Mouse (Mus musculus) layer of hippocampus, adult 9-11 months (tissue): ENCODE results near the gene Shb.

Experiments used
- DNase-seq: peaks from one replicate; pipeline ENCODE4 v3.0.0; 2022

Gene Shb

GRCm38 (mm10) chr4:45503380-45503779 lies 28.9 kb downstream of the Shb start:
- DNase-seq, result no peak

GRCm38 (mm10) chr4:45502002-45502401 lies 30.3 kb downstream of the Shb start:
- DNase-seq, result no peak

GRCm38 (mm10) chr4:45500381-45500780 lies 31.9 kb downstream of the Shb start:
- no peak for DNase-seq

GRCm38 (mm10) chr4:45499556-45499955 lies 32.7 kb downstream of the Shb start:
- DNase-seq, result no peak

- no peak for DNase-seq
Observed at GRCm38 (mm10) chr4:45499081-45499480, 33.2 kb downstream of the Shb start.

GRCm38 (mm10) chr4:45498345-45498744 lies 33.9 kb downstream of the Shb start:
- DNase-seq, result no peak

- no peak for DNase-seq
Observed at GRCm38 (mm10) chr4:45497282-45497681, 35.0 kb downstream of the Shb start.

GRCm38 (mm10) chr4:45495531-45496201 lies 36.6 kb downstream of the Shb start:
- DNase-seq, result no peak

GRCm38 (mm10) chr4:45493786-45494400 lies 38.4 kb downstream of the Shb start:
- no peak for DNase-seq

GRCm38 (mm10) chr4:45493118-45493517 lies 39.2 kb downstream of the Shb start:
- DNase-seq, result peak; percentile 40

GRCm38 (mm10) chr4:45492681-45493081 lies 39.6 kb downstream of the Shb start:
- DNase-seq, result no peak

- no peak for DNase-seq
Observed at GRCm38 (mm10) chr4:45491685-45492601, 40.3 kb downstream of the Shb start.

GRCm38 (mm10) chr4:45491119-45491679 lies 41.1 kb downstream of the Shb start:
- DNase-seq, result no peak

GRCm38 (mm10) chr4:45490036-45490752 lies 42.1 kb downstream of the Shb start:
- no peak for DNase-seq

- DNase-seq, result peak; percentile 77
Observed at GRCm38 (mm10) chr4:45489141-45490035, 42.9 kb downstream of the Shb start.

- peak; percentile 48 for DNase-seq
Observed at GRCm38 (mm10) chr4:45487681-45488081, 44.6 kb downstream of the Shb start.

- no peak for DNase-seq
Observed at GRCm38 (mm10) chr4:45485024-45485423, 47.2 kb downstream of the Shb start.

GRCm38 (mm10) chr4:45483271-45484245 lies 48.7 kb downstream of the Shb start:
- DNase-seq, result no peak

GRCm38 (mm10) chr4:45482271-45482670 lies 50.0 kb downstream of the Shb start:
- no peak for DNase-seq

- DNase-seq, result no peak
Observed at GRCm38 (mm10) chr4:45481431-45481830, 50.8 kb downstream of the Shb start.
